22 mouse cellular contexts compared by ENCODE assay signal in the genomic region with DNA sequence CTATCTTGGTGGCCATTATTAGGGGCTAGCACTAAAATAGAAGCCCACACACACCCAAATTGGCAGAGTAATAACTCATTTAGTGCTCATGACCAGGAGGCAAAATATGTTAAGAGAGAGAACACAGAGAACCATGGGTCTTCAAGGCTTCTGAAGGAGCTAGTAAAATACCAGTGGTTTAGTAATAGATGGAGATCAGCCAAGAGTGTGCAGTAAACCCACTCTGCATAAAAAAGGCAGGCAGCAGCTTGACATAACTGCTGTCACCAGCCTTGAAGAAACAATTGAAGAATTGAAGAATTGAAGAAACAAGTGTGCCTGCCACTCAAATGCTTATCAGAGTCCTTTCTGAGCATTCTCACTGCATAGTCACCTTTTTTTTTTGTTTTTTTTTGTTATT.
DNase-seq lines count a peak whose midpoint lies in the region; ATAC-seq and TF ChIP-seq lines count a peak whose summit lies in the region.
"Had no signal": no experiment of that assay in that cellular context is flagged by ENCODE, and none has a peak within 500 bp of the region (broad histone marks: within the 10 kb centered on the region; RNA-seq: fewer than 3 reads in every experiment).

No protein-coding gene starts in this region.

- H3K36me3 ChIP-seq in forebrain, embryonic 10.5 days (replicated peaks), result no peaks in the 10 kb centered on the region
- no peaks in the 10 kb centered on the region for H3K36me3 ChIP-seq in forebrain, postnatal 0 days (ENCODE audit: insufficient read depth)
- H3K36me3 ChIP-seq in limb, embryonic 14.5 days (ENCODE audit: control insufficient read depth, insufficient read depth, low read length), result no peaks in the 10 kb centered on the region
- H3K36me3 ChIP-seq in limb, embryonic 10.5 days, result no peaks in the 10 kb centered on the region
- no peaks in the 10 kb centered on the region for H3K36me3 ChIP-seq in liver, embryonic 11.5 days (ENCODE audit: control insufficient read depth, insufficient read depth, low read length)
- H3K36me3 ChIP-seq: hindbrain, embryonic 12.5 days; liver, embryonic 12.5 days; lung, embryonic 15.5 days had no signal

- DNase-seq in forebrain, embryonic 10.5 days (ENCODE audit: extremely low spot score, low spot score), result no peak
- no peak for DNase-seq in forebrain, postnatal 0 days
- peak; percentile 75 for DNase-seq in limb, embryonic 14.5 days (ENCODE audit: low spot score)
- DNase-seq in limb, embryonic 10.5 days (ENCODE audit: low spot score), result no peak
- DNase-seq in 3T3-L1 (ENCODE audit: low read depth, low spot score), result peak; percentile 46
- peak; percentile 14 for DNase-seq in brain, adult 2 months (ENCODE audit: low read depth, low spot score)
- DNase-seq in spleen, postnatal 4 days (ENCODE audit: low spot score in 2 of 2), result no peak
- DNase-seq in liver, embryonic 11.5 days (ENCODE audit: low spot score), result no peak
- DNase-seq: adrenal gland, postnatal 36 days; cerebellum, adult 2 months; cerebellum, postnatal 36 days; gastrocnemius, postnatal 14 days; kidney, adult 2 months; kidney, postnatal 10 days; midbrain, embryonic 14.5 days; thymus, postnatal 25 days had no signal

- no peak overlapping the region for H3K4me3 ChIP-seq in forebrain, embryonic 10.5 days
- no peak overlapping the region for H3K4me3 ChIP-seq in forebrain, postnatal 0 days (ENCODE audit: low read depth, low read length)
- H3K4me3 ChIP-seq in limb, embryonic 14.5 days (replicated peaks; ENCODE audit: low read length), result no peak overlapping the region
- no peak overlapping the region for H3K4me3 ChIP-seq in limb, embryonic 10.5 days
- no peak overlapping the region for H3K4me3 ChIP-seq in liver, embryonic 11.5 days (ENCODE audit: low read depth, low read length)
- H3K4me3 ChIP-seq: hindbrain, embryonic 12.5 days; liver, embryonic 12.5 days; lung, embryonic 15.5 days; myocyte had no signal

- H3K27me3 ChIP-seq in forebrain, embryonic 10.5 days (ENCODE audit: poor library complexity, severe bottlenecking), result no peaks in the 10 kb centered on the region
- H3K27me3 ChIP-seq in forebrain, postnatal 0 days (ENCODE audit: insufficient read depth, low read length), result no peaks in the 10 kb centered on the region
- H3K27me3 ChIP-seq in limb, embryonic 14.5 days (ENCODE audit: control insufficient read depth, insufficient read depth, low read length), result no peaks in the 10 kb centered on the region
- H3K27me3 ChIP-seq in limb, embryonic 10.5 days (ENCODE audit: low read depth, poor library complexity, severe bottlenecking), result no peaks in the 10 kb centered on the region
- no peaks in the 10 kb centered on the region for H3K27me3 ChIP-seq in liver, embryonic 11.5 days (replicated peaks; ENCODE audit: control insufficient read depth, insufficient read depth, low read length)
- H3K27me3 ChIP-seq: hindbrain, embryonic 12.5 days; liver, embryonic 12.5 days; lung, embryonic 15.5 days had no signal

- ATAC-seq in forebrain, postnatal 0 days, result no peak; the same call in 1 of the 2 replicates
- ATAC-seq in limb, embryonic 14.5 days (ENCODE audit: low FRiP score, low read depth), result no peak
- ATAC-seq in liver, embryonic 11.5 days (replicated peaks; ENCODE audit: low FRiP score), result no peak
- ATAC-seq: inflammation-experienced regulatory T-cells, adult 6 months; liver, embryonic 12.5 days had no signal

- no peak for TF ChIP-seq POLR2A in limb, embryonic 14.5 days (IDR thresholded peaks at IDR 0.05; ENCODE audit: borderline replicate concordance, extremely low read depth, insufficient read depth, insufficient read length)

- H3K9me3 ChIP-seq in forebrain, embryonic 10.5 days, result no peaks in the 10 kb centered on the region
- H3K9me3 ChIP-seq in forebrain, postnatal 0 days (ENCODE audit: low read length), result no peaks in the 10 kb centered on the region
- no peaks in the 10 kb centered on the region for H3K9me3 ChIP-seq in limb, embryonic 14.5 days (ENCODE audit: control insufficient read depth, low read length)
- no peaks in the 10 kb centered on the region for H3K9me3 ChIP-seq in limb, embryonic 10.5 days (replicated peaks)
- no peaks in the 10 kb centered on the region for H3K9me3 ChIP-seq in liver, embryonic 11.5 days (ENCODE audit: control insufficient read depth, low read length)
- H3K9me3 ChIP-seq: hindbrain, embryonic 12.5 days; liver, embryonic 12.5 days; lung, embryonic 15.5 days had no signal

- 0 out of 2 replicates have a peak overlapping the region, but pooled peaks have one; percentile 27 for H3K27ac ChIP-seq in forebrain, embryonic 10.5 days
- H3K27ac ChIP-seq in forebrain, postnatal 0 days (ENCODE audit: low read depth, low read length), result no peak overlapping the region
- no peak overlapping the region for H3K27ac ChIP-seq in limb, embryonic 14.5 days (replicated peaks; ENCODE audit: low read depth, low read length)
- no peak overlapping the region for H3K27ac ChIP-seq in limb, embryonic 10.5 days
- H3K27ac ChIP-seq in liver, embryonic 11.5 days (ENCODE audit: low read depth, low read length), result no peak overlapping the region
- H3K27ac ChIP-seq: liver, embryonic 12.5 days; lung, embryonic 15.5 days had no signal

- H3K4me1 ChIP-seq in forebrain, embryonic 10.5 days, result peaks cover 17% of the 10 kb centered on the region
- peaks cover 9% of the 10 kb centered on the region; the same call in 1 of the 2 replicates for H3K4me1 ChIP-seq in forebrain, postnatal 0 days (ENCODE audit: insufficient read depth)
- H3K4me1 ChIP-seq in limb, embryonic 14.5 days (ENCODE audit: control insufficient read depth, insufficient read depth, low read length), result 0 out of 2 replicates have a peak, but pooled peaks cover 5% of the 10 kb centered on the region
- peaks cover 14% of the 10 kb centered on the region for H3K4me1 ChIP-seq in limb, embryonic 10.5 days
- H3K4me1 ChIP-seq in liver, embryonic 11.5 days (replicated peaks; ENCODE audit: control insufficient read depth, insufficient read depth, low read length), result no peaks in the 10 kb centered on the region; the same call in 1 of the 2 replicates
- H3K4me1 ChIP-seq: liver, embryonic 12.5 days had no signal

- no peak overlapping the region for H3K4me2 ChIP-seq in forebrain, postnatal 0 days (ENCODE audit: low read depth)
- no peak overlapping the region for H3K4me2 ChIP-seq in limb, embryonic 14.5 days (replicated peaks; ENCODE audit: low read depth, low read length, severe bottlenecking)
- H3K4me2 ChIP-seq in liver, embryonic 11.5 days, result no peak overlapping the region
- H3K4me2 ChIP-seq: heart, embryonic 11.5 days; hindbrain, embryonic 12.5 days; liver, embryonic 12.5 days; lung, embryonic 15.5 days had no signal

- H3K9ac ChIP-seq in forebrain, postnatal 0 days, result no peak overlapping the region
- no peak overlapping the region for H3K9ac ChIP-seq in limb, embryonic 14.5 days (ENCODE audit: low read depth, low read length, severe bottlenecking)
- H3K9ac ChIP-seq in liver, embryonic 11.5 days (ENCODE audit: low read depth, low read length), result no peak overlapping the region
- H3K9ac ChIP-seq: hindbrain, embryonic 12.5 days; liver, embryonic 12.5 days; lung, embryonic 15.5 days had no signal

- no peak for TF ChIP-seq CTCF in forebrain, postnatal 0 days (IDR thresholded peaks at IDR 0.05; ENCODE audit: low read depth)

Comparison
In these comparisons a context has a peak if more than half of its experiments do, and no peak if none do; other contexts are left out.
1. DNase-seq: peak in limb, embryonic 14.5 days (single experiment), 3T3-L1 (single experiment) and brain, adult 2 months (single experiment); none in forebrain, embryonic 10.5 days (single experiment), forebrain, postnatal 0 days (single experiment), limb, embryonic 10.5 days (single experiment), spleen, postnatal 4 days (0 of 2) and liver, embryonic 11.5 days (single experiment).